Mouse (Mus musculus): ENCODE data around the gene Impdh1.
"Not testable (repeated sequence)": the region's sequence is repeated elsewhere in the genome, so short reads cannot be mapped to it uniquely, and the experiment has no call there.

Impdh1 gene

DNA sequence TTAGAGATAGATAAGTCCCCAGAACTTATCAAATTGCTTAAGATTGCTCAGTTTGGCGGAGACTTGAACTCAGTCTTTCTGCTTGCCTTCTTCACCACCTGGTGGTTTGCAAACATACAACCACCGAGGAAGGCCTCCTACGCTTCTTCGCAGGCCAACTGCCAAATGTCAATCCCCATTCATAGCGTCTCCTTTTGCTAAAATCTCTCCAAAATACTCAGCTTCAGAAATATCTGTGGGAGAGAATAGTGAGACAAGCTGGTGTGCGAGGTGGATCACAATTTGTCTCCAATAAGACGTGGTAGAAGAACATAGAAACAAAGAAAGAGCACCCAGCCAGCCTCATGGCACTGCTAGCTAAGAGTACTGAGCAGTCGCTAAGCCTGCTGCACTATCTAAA is 36.3 kb downstream of the Impdh1 start:
- no peak for DNase-seq (ENCODE audit: inconsistent ontology term)

DNA sequence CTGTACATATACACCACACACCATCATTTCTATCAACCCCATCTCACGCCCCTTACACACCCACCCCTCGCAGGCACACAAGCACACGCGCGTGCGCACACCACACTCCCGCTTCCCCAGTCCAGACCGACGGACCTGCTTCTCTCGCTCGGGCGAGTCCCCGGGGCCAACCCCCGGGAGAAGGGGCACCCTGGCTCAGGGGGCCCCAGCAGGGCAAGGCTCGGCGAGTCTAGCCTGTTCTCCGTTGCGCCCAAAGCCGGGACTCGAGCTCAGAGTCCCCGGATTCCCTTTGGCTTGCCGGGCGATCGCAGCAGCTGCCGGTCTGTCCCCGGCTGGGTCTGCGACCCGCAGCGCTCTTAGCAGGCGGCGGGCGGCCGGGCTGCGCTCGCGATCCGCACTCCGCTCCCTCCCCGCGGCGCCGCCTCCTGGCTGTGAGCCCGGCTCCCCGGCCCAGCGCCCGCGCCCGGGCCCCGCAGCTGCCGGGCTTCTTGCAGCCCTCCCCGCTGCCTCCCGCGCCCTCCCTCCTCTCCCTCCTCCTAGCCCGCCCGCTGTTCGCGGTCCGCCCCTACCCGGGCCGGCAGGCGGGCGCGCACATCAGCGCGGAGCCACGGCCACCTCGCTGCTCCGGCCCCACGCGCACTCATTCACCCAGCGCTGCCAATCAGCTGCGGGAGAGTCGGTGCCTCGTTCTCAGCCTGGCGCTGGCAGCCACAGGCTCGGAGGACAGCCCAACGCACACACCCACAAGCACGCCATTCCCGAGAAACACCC is 37.1 kb downstream of the Impdh1 start, which contains the start of gene Prrt4:
TSS of gene Prrt4 (minus strand) at position 697 of the 771 bp plus-strand sequence.
- peak; percentile 79 for DNase-seq (ENCODE audit: inconsistent ontology term)

DNA sequence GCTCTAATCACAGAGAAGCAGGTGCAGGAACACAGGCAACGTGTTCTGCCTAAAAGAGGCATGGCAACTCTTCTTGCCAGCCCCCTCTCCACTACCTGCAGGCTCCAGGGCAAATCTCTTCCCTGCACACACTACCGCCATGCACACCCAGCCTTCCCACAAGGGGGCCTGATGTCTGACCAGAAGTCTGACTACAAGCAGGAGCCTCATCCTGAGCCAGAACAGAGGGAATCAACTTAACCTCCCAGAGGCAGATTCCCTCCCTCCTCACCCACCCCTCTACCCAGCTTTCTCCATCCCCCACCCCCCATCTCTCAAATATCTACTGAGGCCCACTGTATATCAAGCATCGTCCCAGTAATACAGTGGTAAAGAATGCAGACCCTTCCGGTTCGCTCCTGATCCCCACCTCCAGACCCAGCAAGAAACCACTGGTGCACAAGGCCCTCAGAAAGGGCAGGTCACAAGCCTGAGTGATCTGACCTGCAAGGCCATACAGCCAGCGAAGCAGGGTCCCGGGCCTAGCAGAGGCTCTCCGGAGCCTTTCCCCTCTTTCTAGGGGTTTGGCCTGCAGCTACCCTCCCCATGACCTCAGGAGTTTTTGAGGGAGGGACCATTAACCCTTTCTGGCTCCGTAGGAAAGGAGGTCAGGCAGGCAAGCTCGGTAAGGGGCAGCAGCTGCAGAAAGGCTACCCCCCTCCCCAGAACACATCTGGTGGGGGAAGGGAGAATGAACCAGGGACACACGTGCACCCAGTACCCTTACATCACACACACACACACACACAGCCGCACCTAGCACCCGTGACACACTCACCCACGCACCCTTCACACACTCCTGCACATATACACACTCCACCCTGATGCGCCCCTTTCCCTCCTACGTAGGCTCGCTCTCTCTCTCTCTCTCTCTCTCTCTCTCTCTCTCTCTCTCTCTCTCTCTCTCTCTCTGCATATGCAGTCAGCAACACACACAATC is 38.0 kb downstream of the Impdh1 start:
- no peak for DNase-seq (ENCODE audit: inconsistent ontology term)

DNA sequence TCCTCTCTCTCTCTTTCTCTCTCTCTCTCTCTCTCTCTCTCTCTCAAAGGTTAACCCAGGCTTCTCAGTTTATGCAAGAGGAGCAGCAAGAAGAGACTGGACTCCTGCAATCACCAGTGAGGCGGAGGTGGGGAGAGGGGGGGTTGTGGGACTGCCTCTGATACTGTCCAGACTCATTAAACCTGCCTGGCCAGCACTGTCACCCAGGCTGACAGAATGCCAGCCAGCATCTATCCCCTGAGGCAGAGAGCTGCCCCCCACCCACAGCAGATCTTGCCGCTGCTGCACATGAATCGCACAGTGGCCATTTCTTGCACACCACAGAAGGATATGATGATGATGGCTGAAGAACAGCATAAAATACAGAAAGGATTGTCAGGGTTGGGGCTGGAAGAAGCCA is 41.1 kb downstream of the Impdh1 start:
- DNase-seq (ENCODE audit: inconsistent ontology term): no peak

DNA sequence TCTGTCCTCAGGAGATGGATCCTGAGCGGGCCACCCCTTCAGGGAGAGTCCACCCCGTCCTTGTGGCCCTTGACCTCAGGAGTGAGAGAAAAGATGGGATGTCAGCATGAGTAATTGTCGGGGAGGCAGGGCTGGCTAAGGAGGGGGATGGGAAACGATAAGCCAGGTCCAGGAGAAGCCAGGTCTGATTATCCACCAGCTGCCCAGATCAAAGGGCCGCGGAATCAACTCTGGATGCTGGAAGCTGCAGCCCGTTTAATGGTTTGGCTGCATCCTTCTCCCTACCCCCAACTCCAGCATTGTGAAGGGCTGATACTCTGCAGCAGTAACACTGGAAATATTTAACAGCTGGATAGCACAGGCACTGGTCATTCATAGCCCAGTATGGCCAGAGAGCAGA is 41.8 kb downstream of the Impdh1 start:
- no peak for DNase-seq (ENCODE audit: inconsistent ontology term)

DNA sequence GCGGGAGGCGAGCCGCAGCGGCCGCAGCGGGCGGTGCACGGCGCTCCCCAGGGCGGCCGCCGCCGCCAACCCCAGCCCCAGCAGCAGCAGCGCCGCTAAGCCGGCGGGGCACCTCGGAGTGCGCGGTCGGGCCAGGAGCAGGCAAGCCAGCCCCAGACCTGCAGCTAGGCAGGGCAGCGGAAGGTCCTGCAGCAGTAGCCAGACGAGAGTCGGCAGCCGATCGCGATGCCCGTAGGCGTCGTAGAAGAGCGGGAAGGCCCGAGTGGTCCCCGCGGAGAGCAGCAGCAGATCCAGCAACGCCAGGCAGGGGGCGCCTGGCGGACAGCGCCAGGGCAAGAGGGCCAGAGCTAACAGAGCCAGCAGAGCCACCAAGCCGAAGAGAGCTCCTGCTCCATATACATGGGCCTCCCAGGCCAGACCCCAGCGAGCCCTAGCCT is 45.2 kb downstream of the Impdh1 start:
- DNase-seq (ENCODE audit: inconsistent ontology term): peak; percentile 85

DNA sequence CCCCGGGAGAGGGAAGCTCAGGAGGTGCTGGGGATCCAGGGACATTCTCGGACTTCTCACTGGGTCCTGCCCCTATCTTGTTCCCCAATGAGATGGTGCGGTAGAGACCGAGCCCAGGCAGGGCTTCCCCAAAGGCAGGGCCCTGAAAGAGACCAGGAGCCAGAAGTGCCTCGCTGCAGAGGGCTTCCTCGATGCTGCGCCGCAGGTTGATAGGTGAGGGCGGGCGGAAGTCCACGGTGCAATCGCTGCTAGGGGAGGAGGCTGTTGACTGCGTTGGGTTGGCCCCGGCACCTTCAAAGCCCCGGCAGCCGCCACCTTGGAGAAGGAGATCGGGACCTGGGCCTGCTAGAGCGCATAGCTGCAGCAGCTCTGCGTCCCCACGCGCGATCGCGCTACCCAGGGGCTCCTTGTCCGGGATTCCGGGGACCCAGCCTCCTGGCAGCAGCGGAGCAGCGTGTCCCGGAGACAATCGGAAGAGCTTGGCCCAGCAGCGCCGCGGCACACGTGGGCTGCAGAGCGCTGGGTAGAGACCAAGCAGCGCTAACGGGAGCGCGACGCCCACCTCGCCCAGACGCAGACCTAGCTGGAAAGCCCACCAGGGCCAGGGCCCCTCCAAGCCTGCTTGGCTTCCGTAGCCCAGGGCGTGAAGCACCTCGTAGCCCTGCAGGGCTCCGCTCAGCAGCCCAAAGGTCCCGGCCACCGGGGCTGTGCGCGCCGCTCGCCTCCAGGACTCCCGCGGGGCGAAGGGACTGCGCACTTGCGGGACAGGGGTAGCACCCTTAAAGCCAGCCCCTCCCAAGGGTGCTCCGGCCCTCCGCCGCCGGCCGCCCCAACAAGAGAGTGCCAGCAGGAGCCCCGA is 45.9 kb downstream of the Impdh1 start:
- DNase-seq (ENCODE audit: inconsistent ontology term): peak; percentile 41

DNA sequence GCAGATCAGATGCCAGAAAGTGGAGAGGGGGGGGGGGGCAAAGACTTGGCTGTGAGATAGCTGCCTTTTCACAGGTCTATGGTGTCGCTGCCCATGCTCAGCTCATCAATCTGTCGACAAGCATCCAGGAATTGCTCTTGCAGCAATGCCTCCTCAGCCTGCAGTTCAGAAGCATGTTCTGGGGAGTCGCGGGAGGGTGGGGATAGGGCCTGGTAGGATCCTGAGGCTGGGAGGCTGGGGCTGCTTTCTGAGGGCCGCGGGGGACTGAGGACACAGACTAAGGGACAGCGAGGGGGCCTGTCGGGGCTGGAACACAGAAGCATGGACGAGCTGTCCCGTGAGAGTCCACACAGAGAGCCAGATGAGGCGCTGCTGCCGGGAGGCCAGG is 46.5 kb downstream of the Impdh1 start:
- DNase-seq (ENCODE audit: inconsistent ontology term): no peak

DNA sequence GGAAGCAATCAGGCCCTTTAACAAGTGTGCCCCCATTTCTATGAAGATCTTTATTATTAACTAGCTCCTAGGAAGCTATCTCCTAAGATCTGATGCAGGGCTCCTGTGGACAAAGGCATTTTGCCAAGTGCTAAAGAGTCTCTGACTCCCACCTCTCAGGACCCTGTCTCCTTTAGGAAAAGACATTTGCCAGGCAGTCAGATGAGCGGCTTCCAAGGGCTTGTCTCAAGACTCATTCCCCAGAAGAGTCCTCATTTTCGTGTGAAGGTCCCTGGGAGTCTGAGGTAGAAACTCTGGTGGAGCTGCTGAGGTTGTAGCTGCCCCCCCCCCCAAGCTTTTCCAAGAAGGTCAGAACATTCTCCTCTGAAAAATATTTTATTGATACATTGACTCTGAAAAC is 47.3 kb downstream of the Impdh1 start:
- no peak for DNase-seq (ENCODE audit: inconsistent ontology term)

DNA sequence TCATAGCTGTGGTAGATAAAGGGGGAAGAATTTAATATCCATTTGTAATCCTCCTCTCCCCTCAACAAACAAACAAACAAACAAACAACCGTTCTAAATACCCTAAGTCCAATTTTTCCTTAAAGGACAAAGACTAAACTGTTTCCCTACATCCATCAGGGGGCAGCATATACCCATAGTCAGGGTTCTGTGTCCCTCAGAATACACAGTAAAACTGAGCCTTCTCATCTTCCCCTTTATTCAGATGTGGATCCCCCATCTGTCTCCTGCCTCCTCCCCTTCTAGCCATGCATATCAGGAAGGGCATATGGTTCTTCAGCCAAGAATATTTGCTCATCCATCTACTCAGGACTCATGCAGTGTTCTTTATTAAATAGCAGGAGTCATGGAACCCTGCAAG is 50.0 kb downstream of the Impdh1 start:
- DNase-seq (ENCODE audit: inconsistent ontology term): peak; percentile 39

DNA sequence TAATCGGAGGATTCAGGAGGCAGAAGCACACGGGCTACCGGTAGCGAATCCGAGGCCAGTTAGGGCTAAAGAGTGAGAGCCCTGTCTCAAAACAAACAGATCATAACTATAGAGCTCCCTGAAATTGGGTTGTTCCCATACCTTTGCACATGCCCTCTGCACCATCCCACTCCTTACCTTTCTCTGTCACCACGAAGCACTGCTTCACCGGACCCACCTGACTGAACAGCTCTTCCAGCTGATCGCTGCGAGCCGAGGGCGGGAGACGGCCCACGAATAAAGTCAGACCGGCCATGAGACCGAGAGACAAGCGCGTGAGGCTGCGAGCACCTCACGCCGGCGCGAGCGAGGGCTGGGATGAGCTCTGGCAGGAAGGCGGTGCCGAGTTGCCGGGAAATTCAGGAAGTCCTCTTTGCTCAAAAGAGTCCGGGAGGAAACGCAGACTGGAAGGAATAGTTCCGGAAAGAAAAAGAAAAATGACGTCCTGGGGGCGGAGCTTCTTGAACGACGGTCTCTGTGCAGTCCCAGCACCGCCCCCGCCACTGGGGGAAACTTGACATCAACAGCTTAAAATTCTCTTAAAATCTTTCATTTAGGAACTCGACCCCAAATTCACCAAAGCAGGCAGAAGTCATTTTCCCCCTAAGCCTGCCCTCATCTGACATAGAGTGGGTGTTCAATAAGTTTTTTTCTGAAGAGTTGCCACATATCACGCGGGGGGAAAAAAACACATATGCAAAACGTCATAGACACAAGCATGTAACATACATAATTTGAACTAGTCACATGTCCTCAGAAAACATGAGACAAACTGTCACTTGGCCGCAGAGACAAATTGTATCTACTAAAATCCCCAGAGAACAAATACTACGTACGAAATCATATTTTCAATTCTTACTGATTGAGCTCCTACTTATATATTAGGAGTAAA is 51.6 kb downstream of the Impdh1 start, which contains the start of gene Rbm28:
TSS of gene Rbm28 (minus strand) at position 693 of the 931 bp plus-strand sequence.
- DNase-seq (ENCODE audit: inconsistent ontology term): peak; percentile 95

- not testable (repeated sequence) for DNase-seq (ENCODE audit: inconsistent ontology term)
These were observed 54.9 kb downstream of the Impdh1 start for GRCm38 (mm10) chr6:29161291-29161690.

- DNase-seq (ENCODE audit: inconsistent ontology term): no peak
These were observed 55.4 kb downstream of the Impdh1 start for GRCm38 (mm10) chr6:29160786-29161185.

- no peak for DNase-seq (ENCODE audit: inconsistent ontology term)
These were observed 59.8 kb downstream of the Impdh1 start for GRCm38 (mm10) chr6:29156326-29156725.
